Mouse (Mus musculus): ENCODE measurements at regions not wholly inside any gene's neighbourhood (a gene's known extent, or its start where the extent isn't known, plus 50 kb on each side); places are given as distances from the start of the nearest gene placed in this dataset.

DNA sequence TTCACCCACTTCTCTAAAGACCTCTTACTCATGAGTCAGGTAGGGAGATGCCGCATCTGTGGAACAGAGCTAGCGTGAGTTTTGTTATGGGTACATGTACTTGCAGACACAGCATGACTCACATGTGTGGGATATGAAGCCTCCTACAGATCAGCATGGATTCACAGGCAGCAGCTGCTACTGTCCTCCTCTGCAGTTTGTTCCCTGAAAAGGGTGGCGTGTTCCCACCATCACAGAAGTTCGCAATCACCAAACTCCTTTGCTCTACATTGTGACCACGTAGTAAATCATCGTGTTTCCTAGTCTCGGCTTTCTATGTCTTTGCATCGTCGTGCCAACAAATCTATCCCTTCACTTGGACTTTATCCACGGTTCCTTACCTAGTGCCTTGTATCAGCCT is 981.9 kb downstream of the Diaph3 start:
- no peak for TF ChIP-seq CTCF (IDR thresholded peaks at IDR 0.05; ENCODE audit: low read depth)
- no peak for TF ChIP-seq EP300 (IDR thresholded peaks at IDR 0.05; ENCODE audit: low read depth)
